Mouse (Mus musculus): ENCODE data around the gene Frmd4a.

DNA sequence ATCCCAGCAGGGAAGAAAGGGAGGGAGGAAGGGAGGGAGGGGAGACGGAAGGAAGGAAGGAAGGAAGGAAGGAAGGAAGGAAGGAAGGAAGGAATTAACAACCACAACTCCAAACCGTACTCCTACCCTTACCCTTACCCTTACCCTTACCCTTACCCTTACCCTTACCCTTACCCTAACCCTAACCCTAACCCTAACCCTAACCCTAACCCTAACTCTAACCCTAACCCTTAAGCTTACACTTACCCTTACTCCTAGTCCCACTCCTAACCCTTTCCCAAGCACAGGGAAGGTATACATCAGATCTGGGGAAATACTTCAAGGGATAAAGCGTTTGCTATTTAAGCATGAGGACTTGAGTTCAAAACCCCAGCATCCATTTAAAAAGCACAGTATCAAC lies 498.4 kb downstream of the Frmd4a start:
- TF ChIP-seq CTCF (IDR thresholded peaks at IDR 0.05; ENCODE audit: low read depth) (no peak), EP300 (IDR thresholded peaks at IDR 0.05; ENCODE audit: low read depth) (no peak)

Data from liver, postnatal 0 days (tissue).